Mouse (Mus musculus): ENCODE data around the gene Osbpl5.
"Not testable (repeated sequence)": the region's sequence is repeated elsewhere in the genome, so short reads cannot be mapped to it uniquely, and the experiment has no call there.

DNA sequence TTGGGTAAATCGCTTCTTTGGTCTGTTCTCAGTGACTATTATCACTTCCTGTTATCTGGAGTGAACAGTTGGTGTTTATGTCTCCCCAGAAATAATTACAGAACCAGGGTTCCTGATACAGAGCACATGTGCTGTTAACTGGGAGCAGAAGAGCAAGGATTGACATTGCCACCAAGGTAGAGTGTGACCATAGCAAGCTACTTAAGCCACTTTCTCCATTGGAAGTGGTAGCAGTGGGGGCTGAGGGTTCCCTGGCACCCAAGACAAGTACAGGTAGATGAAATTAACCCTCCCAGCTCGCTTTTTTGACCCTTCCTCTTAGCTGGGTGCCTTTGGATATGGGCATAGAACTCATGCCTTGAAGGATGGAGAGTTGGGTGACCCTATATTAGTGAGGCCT is 75.9 kb downstream of the Osbpl5 start:
- TF ChIP-seq POLR2A (IDR thresholded peaks at IDR 0.05; ENCODE audit: low read depth, low read length); CTCF (IDR thresholded peaks at IDR 0.05; ENCODE audit: extremely low read depth, insufficient read depth, insufficient read length, insufficient replicate concordance): not testable (repeated sequence)
